Mouse (Mus musculus) heart, embryonic 14.5 days (tissue): ENCODE data around the gene Gm43518. TPM values are rescaled to one million over a fixed set of nuclear protein-coding genes. Genes with fewer than 3 reads are reported as not detected.

Experiments
- ATAC-seq: fragments of 200-750 bp; cut with Nextera tagmentation; 2 replicates; pipeline ENCODE4 v1.8.0; 2017; ENCODE audit warnings: low read depth, moderate TSS enrichment; ENCODE audit not compliant: insufficient number of reproducible peaks, insufficient read depth, low FRiP score
- H3K27ac ChIP-seq, 2 experiments: fragments of 200-500 bp in 1 of 2; fragments of 300-500 bp in 1 of 2; sonication (generic) in 1 of 2; replicated peaks in 1 of 2; 2 replicates each; pipeline ENCODE4 v1.5.1; 2012 to 2014; ENCODE audit warnings: low read depth in 2 of 2, low read length in 2 of 2, control low read depth in 1 of 2, mild to moderate bottlenecking in 1 of 2, mixed read lengths in 1 of 2; ENCODE audit not compliant: control insufficient read depth in 1 of 2, insufficient read depth in 1 of 2
- H3K27me3 ChIP-seq: fragments of 300-500 bp; sonication (generic); 2 replicates; pipeline ENCODE4 v1.6.1; 2014; ENCODE audit warnings: mild to moderate bottlenecking, low read length, control low read depth; ENCODE audit not compliant: control insufficient read depth, insufficient read depth
- H3K36me3 ChIP-seq: fragments of 300-500 bp; sonication (generic); 2 replicates; pipeline ENCODE4 v1.6.1; 2014; ENCODE audit warnings: mild to moderate bottlenecking, control low read depth, low read length, mixed read lengths; ENCODE audit not compliant: control insufficient read depth, insufficient read depth
- H3K4me1 ChIP-seq, 2 experiments: fragments of 200-500 bp in 1 of 2; fragments of 300-500 bp in 1 of 2; sonication (generic) in 1 of 2; 2 replicates each; pipeline ENCODE4 v1.6.1; 2012 to 2014; ENCODE audit warnings: low read length in 2 of 2, control low read depth in 1 of 2, mixed read lengths in 1 of 2; ENCODE audit not compliant: control insufficient read depth in 2 of 2, insufficient read depth in 2 of 2
- H3K4me2 ChIP-seq: fragments of 300-500 bp; sonication (generic); 2 replicates; pipeline ENCODE4 v1.6.1; 2014; ENCODE audit warnings: mild to moderate bottlenecking, low read length
- H3K4me3 ChIP-seq, 2 experiments: fragments of 200-500 bp in 1 of 2; fragments of 300-500 bp in 1 of 2; sonication (generic) in 1 of 2; 2 replicates each; pipeline ENCODE4 v1.5.1; 2012 to 2014; ENCODE audit warnings: low read length in 2 of 2, mild to moderate bottlenecking in 2 of 2, control low read depth in 1 of 2, low read depth in 1 of 2, moderate library complexity in 1 of 2; ENCODE audit not compliant: control insufficient read depth in 1 of 2, insufficient read depth in 1 of 2
- H3K9ac ChIP-seq: fragments of 300-500 bp; sonication (generic); 2 replicates; pipeline ENCODE4 v1.6.1; 2014; ENCODE audit warnings: mild to moderate bottlenecking, low read length
- H3K9me3 ChIP-seq: fragments of 300-500 bp; sonication (generic); 2 replicates; pipeline ENCODE4 v1.6.1; 2016; ENCODE audit warnings: low read length, control low read depth; ENCODE audit not compliant: control insufficient read depth
- WGBS: fragments of 180-500 bp; shearing (Covaris S2); extraction: QIAGEN DNeasy Blood & Tissue Kit; methylation state at CpG from one replicate; pipeline ENCODE4 v1.1.7; 2014; 5-methylcytosine and 5-hydroxymethylcytosine counted together
- polyA plus RNA-seq: library from polyadenylated mRNA; unstranded; fragments of >200 nt; fragmentation: Nextera tagmentation; extraction: Ambion mirVana; gene quantifications from 2 replicates; pipeline ENCODE4 v1.2.1, GENCODE M21; 2014

Gm43518 gene
- polyA plus RNA-seq, 1 experiment from 2014 or later = 1.4 TPM

DNA sequence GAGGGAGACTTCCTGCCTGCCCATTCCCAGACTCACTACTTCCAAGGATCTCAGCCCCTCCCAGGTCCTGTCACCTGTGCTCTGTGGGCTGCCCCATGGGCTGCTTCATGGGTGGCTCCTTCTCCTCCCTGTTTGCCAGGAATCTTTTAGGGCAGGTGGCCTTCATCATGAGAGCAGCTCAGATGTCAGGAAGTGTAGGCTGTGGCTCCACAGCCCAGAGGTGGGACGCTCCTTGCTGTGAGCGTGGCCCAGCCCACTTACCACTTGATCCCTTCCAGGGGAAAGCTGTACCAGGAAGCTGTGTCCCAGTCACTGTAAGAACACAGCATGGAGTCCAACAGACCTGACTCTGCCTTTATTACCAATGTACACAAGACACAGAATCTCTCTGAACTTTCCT is 59.7 kb downstream of the Gm43518 start:
- no peak overlapping the region for H3K27ac ChIP-seq
- no peaks in the 10 kb centered on the region for H3K36me3 ChIP-seq
- ATAC-seq = no peak
- no peak overlapping the region for H3K4me2 ChIP-seq
- no peaks in the 10 kb centered on the region for H3K9me3 ChIP-seq
- H3K4me3 ChIP-seq = no peak overlapping the region
- H3K27me3 ChIP-seq = no peaks in the 10 kb centered on the region
- no peak overlapping the region for H3K9ac ChIP-seq
- 57% methylated on average over 2 of the region's 2 CpGs for WGBS
- peaks cover 28 to 38% of the 10 kb centered on the region in 2 experiments for H3K4me1 ChIP-seq

DNA sequence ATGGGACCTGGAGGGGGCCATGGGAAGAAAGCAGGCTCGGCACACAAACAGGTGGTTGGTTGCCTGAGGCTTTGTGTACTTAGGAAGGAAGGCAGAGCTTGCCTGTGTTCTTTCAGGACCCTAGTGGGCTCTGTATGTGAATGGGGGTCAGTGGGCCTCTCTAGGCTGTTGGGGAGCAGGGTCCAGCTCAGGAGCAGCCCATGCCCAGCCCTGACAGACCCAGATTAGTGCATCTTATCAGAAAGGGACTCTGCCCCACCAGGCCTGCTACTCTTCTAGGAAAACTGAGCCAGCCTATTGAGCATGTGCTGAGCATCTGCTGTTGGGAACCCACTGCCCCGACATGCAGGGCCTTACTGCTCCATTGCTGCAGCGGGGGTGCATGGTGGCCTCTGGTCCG is 60.3 kb downstream of the Gm43518 start:
- no peaks in the 10 kb centered on the region for H3K27me3 ChIP-seq
- no peak overlapping the region for H3K27ac ChIP-seq
- H3K9ac ChIP-seq = no peak overlapping the region
- ATAC-seq = no peak
- peaks cover 30 to 39% of the 10 kb centered on the region in 2 experiments for H3K4me1 ChIP-seq
- 76% methylated on average over 4 of the region's 4 CpGs for WGBS
- no peak overlapping the region for H3K4me3 ChIP-seq
- no peaks in the 10 kb centered on the region for H3K9me3 ChIP-seq
- H3K36me3 ChIP-seq = no peaks in the 10 kb centered on the region
- no peak overlapping the region for H3K4me2 ChIP-seq

Other genes starting within 250 kb of the Gm43518 start
- gene Clip1, start 242.8 kb upstream of the Gm43518 start, polyA plus RNA-seq = 48.0 and 50.5 TPM in 2 replicates
- gene Zcchc8, start 206.3 kb upstream of the Gm43518 start, polyA plus RNA-seq = 57.0 and 63.1 TPM in 2 replicates
- 77.3 and 80.5 TPM in 2 replicates for gene Rsrc2, start 178.0 kb upstream of the Gm43518 start, polyA plus RNA-seq
- gene Kntc1, start 177.7 kb upstream of the Gm43518 start, polyA plus RNA-seq = 19.4 and 23.1 TPM in 2 replicates
- not detected in 2 replicates for gene Hcar2, start 61.9 kb upstream of the Gm43518 start, polyA plus RNA-seq
- gene Hcar1, start 47.4 kb upstream of the Gm43518 start, polyA plus RNA-seq = 0.32 TPM in 1 of 2 replicates, not detected in the other
- gene Denr, start 20.2 kb upstream of the Gm43518 start, polyA plus RNA-seq = 89.2 and 89.5 TPM in 2 replicates
- 5.1 and 6.2 TPM in 2 replicates for gene Ccdc62, start 3.3 kb downstream of the Gm43518 start, polyA plus RNA-seq
- gene Hip1r, start 46.2 kb downstream of the Gm43518 start, polyA plus RNA-seq = 5.0 and 5.3 TPM in 2 replicates
- 47.6 and 47.7 TPM in 2 replicates for gene Vps37b, start 104.9 kb downstream of the Gm43518 start, polyA plus RNA-seq
- gene Abcb9, start 168.4 kb downstream of the Gm43518 start, polyA plus RNA-seq = 0.81 and 0.97 TPM in 2 replicates
- 15.0 and 15.6 TPM in 2 replicates for gene Ogfod2, start 184.9 kb downstream of the Gm43518 start, polyA plus RNA-seq
- 63.0 and 66.2 TPM in 2 replicates for gene Arl6ip4, start 188.7 kb downstream of the Gm43518 start, polyA plus RNA-seq